Mouse (Mus musculus): ENCODE data around the gene Ubl5.

- no peak for TF ChIP-seq CTCF (IDR thresholded peaks at IDR 0.05; ENCODE audit: low read depth)
- TF ChIP-seq EP300 (optimal IDR thresholded peaks at IDR 0.05), result no peak
These were observed 37.8 kb downstream of the Ubl5 start for GRCm38 (mm10) chr9:20680378-20680958.

All from stomach, postnatal 0 days (tissue).